Mouse (Mus musculus): ENCODE results near the gene Slc3a2. TPM values are rescaled to one million over a fixed set of nuclear protein-coding genes. Genes with fewer than 3 reads are reported as not detected.
A peak's percentile ranks its signal among the peaks of the same experiment; 100 is the strongest.
"Not testable (repeated sequence)": the region's sequence is repeated elsewhere in the genome, so short reads cannot be mapped to it uniquely, and the experiment has no call there.

The Slc3a2 gene
- polyA plus RNA-seq, 1 experiment from 2014 or later: 118 TPM

DNA sequence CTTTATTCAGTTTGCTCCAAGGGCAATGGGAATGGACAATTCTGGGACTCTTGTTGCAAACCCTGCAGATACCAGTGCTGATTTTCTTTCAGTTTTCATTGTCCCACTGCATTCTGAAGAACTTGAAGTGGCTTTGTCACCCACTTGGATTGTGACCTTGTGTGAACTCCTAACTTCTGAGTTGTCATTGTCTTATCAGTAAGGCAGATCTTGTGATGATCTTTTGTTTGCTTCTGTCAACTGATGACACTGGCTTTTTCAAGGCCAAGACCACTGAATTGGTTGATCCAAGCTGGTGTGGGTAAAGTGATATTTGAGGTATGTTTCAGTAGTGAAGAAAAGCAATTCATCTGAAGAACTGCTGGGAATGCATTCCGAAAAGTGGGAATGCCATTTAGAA is 22.2 kb upstream of the Slc3a2 start:
- Histone ChIP-seq H3K9me3 (replicated peaks) (no peaks in the 10 kb centered on the region), H3K4me2 (no peak overlapping the region), H3K36me3 (peaks cover 82% of the 10 kb centered on the region), H3K27me3 (no peaks in the 10 kb centered on the region), H3K4me3 (replicated peaks) (no peak overlapping the region), H3K27ac (no peak overlapping the region), H3K4me1 (replicated peaks) (peaks cover 25% of the 10 kb centered on the region), H3K9ac (no peak overlapping the region; the same call in 1 of the 2 replicates)
- ATAC-seq (ENCODE audit: low read depth): no peak
- DNase-seq: no peak
- WGBS (ENCODE audit: insufficient replicate concordance): 81% methylated on average over 1 of the region's 1 CpGs

DNA sequence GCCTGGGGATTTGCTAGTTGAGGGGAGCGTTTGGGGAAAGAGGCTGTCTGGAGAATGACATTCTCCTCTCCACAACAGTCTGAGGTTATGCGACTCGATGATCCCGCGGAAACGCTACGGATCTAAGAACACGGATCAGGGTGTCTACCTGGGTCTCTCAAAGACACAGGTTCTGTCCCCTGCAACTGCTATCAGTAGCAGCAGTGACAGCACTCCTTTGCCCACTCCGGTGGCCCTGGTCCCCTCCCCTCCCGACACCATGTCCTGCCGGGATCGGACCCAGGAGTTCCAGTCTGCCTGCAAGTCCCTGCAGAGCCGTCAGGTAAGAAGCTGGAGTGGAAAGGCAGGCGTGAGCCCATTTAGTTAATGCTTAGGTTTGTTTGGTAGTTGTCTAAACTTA is 19.0 kb upstream of the Slc3a2 start:
- Histone ChIP-seq H3K27me3 (no peaks in the 10 kb centered on the region), H3K36me3 (peaks cover 82% of the 10 kb centered on the region), H3K4me3 (replicated peaks) (peak overlapping the region; percentile 72), H3K9ac (peak overlapping the region; percentile 84), H3K4me2 (peak overlapping the region; percentile 84), H3K9me3 (replicated peaks) (no peaks in the 10 kb centered on the region), H3K4me1 (replicated peaks) (peaks cover 39% of the 10 kb centered on the region), H3K27ac (peak overlapping the region; percentile 89)
- WGBS (ENCODE audit: insufficient replicate concordance): 8% methylated on average over 14 of the region's 14 CpGs
- ATAC-seq (ENCODE audit: low read depth) (no peak), DNase-seq (no peak)

DNA sequence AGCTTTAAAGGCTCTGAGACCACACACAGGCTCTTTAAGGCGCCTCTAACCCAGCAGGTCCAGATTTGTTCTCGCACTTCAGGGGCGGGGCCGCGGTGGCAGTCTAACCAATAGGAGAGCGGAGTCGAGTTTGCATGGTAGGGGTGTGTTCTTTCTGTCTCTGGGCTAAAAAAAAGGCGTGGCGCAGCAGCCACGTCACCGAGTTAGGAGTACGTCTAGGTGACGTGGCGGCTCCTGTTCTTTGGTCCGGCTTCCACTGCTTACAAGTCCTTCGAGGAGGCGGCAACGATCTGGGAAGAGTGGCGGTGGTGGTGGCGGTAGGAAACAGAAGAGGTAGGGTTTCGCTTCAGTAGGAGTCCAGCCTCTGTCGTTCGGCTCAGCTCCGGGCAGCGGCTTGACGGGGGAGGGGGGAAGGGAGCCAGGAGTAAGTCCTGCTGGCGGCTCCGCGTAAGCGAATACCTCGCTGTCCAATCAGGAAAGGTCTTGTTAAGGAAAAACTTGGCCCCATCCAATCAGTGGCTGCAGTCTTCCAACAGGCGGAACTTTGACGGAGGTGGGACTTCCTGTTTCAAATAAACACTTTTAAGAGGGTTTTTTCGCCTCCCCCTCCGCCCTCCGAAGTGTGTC is 18.2 kb upstream of the Slc3a2 start, which contains the start of gene Stx5a:
Gene Stx5a (plus strand): TSS at position 171 of the 627 bp plus-strand sequence.
- WGBS (ENCODE audit: insufficient replicate concordance): under 1% methylated on average over 36 of the region's 36 CpGs
- peak; percentile 95 for DNase-seq
- H3K9ac ChIP-seq: peak within 1 kb of the TSS; percentile 84
- H3K27ac ChIP-seq: peak within 1 kb of the TSS; percentile 89
- H3K9me3 ChIP-seq (replicated peaks): no peaks in the 10 kb centered on the region
- peak within 1 kb of the TSS; percentile 84 for H3K4me2 ChIP-seq
- H3K27me3 ChIP-seq: no peaks in the 10 kb centered on the region
- peak; percentile 96 for ATAC-seq (ENCODE audit: low read depth)
- H3K4me1 ChIP-seq (replicated peaks): peaks cover 46% of the 10 kb centered on the region
- H3K36me3 ChIP-seq: peaks cover 77% of the 10 kb centered on the region
- peak within 1 kb of the TSS; percentile 72 for H3K4me3 ChIP-seq (replicated peaks)

DNA sequence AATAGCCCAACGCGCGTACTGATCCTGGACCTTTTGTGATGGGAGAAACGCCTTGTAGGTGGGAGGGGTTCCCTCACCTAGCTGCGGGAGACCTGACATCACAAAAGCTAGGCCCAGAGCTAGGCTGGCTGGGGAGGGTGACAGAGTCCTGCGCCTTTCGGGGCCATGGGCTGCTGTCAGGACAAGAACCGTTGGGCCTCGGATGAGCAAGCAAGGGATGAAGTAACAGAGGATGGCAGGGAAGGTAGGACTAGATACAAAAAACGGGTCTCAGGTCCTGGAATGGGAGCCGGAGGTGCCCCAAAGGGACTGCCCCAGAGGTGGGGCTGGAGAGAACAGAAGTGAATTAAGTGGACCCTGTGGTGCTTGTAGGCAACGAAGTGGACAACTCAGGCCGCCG is 17.4 kb upstream of the Slc3a2 start, which contains the start of gene 1700092M07Rik:
Gene 1700092M07Rik (plus strand): TSS at position 116 of the 400 bp plus-strand sequence.
- peak within 1 kb of the TSS; percentile 84 for H3K4me2 ChIP-seq
- DNase-seq (no peak), ATAC-seq (ENCODE audit: low read depth) (no peak)
- peaks cover 69% of the 10 kb centered on the region for H3K36me3 ChIP-seq
- no peaks in the 10 kb centered on the region for H3K27me3 ChIP-seq
- H3K9ac ChIP-seq: peak within 1 kb of the TSS; percentile 84
- peak within 1 kb of the TSS; percentile 72 for H3K4me3 ChIP-seq (replicated peaks)
- 74% methylated on average over 14 of the region's 14 CpGs for WGBS (ENCODE audit: insufficient replicate concordance)
- H3K4me1 ChIP-seq (replicated peaks): peaks cover 50% of the 10 kb centered on the region
- H3K27ac ChIP-seq: peak within 1 kb of the TSS; percentile 89
- H3K9me3 ChIP-seq (replicated peaks): no peaks in the 10 kb centered on the region

DNA sequence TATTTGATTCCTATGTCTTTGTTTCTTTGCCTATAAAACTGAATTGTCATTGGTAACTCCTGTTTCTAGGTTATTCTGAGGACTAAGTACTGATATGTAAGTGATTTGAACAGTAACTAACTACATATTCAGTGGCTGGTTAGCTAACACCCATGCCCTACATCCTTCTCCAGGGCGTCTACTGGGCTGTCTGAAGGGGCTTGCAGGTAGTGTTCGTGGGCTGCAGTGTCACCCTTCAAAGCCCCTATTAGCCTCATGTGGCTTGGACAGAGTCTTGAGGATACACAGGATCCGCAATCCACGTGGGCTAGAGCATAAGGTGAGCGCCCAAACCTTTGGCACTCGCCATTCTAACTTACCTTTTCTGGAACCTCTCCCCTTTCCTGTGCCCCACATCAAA is 16.5 kb upstream of the Slc3a2 start:
- peaks cover 57% of the 10 kb centered on the region for H3K4me1 ChIP-seq (replicated peaks)
- ATAC-seq (ENCODE audit: low read depth): no peak
- no peak overlapping the region for H3K4me3 ChIP-seq (replicated peaks)
- DNase-seq: no peak
- no peaks in the 10 kb centered on the region for H3K9me3 ChIP-seq (replicated peaks)
- H3K27ac ChIP-seq: no peak overlapping the region
- WGBS (ENCODE audit: insufficient replicate concordance): 80% methylated on average over 6 of the region's 6 CpGs
- no peaks in the 10 kb centered on the region for H3K27me3 ChIP-seq
- peaks cover 59% of the 10 kb centered on the region for H3K36me3 ChIP-seq
- no peak overlapping the region for H3K4me2 ChIP-seq
- H3K9ac ChIP-seq: no peak overlapping the region

DNA sequence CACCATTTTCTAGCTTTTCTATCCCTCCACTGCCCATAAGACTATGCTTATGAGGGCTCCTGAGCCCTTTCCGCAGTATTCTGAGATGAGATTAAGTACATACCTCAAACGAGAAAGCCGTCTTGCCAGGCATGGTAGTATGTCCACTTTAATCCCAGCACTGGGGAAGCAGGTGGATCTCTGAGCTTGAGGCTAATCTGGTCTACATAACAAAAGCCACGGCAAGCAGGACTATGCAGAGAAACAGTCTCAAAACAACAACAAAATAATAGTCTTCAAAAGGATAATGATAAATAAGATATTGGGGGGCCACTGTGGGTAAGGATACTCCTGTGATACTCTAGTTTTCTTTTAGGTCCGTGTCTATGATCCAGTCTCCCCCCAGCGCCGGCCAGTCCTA is 15.7 kb upstream of the Slc3a2 start:
- Histone ChIP-seq H3K9ac (no peak overlapping the region), H3K4me1 (replicated peaks) (peaks cover 60% of the 10 kb centered on the region), H3K27me3 (no peaks in the 10 kb centered on the region), H3K4me3 (replicated peaks) (no peak overlapping the region), H3K4me2 (no peak overlapping the region), H3K27ac (no peak overlapping the region), H3K36me3 (peaks cover 53% of the 10 kb centered on the region), H3K9me3 (replicated peaks) (no peaks in the 10 kb centered on the region)
- WGBS (ENCODE audit: insufficient replicate concordance): 82% methylated on average over 7 of the region's 7 CpGs
- ATAC-seq (ENCODE audit: low read depth) (no peak), DNase-seq (no peak)

DNA sequence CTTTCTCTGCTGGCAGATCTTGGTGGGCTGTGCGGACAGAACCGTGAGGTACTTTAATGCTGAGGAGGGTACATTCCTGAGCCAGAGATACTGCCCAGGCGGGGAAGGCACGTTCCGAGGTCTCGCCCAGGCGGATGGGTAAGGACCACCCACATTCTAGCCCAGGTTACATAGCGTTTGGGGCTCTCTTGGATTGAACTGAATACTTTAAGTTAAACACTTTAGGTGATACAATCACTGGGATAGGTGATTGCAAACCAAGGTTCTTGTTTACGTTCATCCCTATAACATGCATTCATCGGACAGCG is 12.9 kb upstream of the Slc3a2 start:
- peaks cover 3% of the 10 kb centered on the region; the same call in 1 of the 2 replicates for H3K27me3 ChIP-seq
- peak; percentile 47 for ATAC-seq (ENCODE audit: low read depth)
- H3K4me2 ChIP-seq: peak overlapping the region; percentile 92
- peak overlapping the region; percentile 93 for H3K4me3 ChIP-seq (replicated peaks)
- peaks cover 40% of the 10 kb centered on the region for H3K36me3 ChIP-seq
- H3K27ac ChIP-seq: peak overlapping the region; percentile 80
- DNase-seq: no peak
- H3K4me1 ChIP-seq (replicated peaks): peaks cover 43% of the 10 kb centered on the region
- peak overlapping the region; percentile 85 for H3K9ac ChIP-seq
- H3K9me3 ChIP-seq (replicated peaks): no peaks in the 10 kb centered on the region
- 1% methylated on average over 11 of the region's 11 CpGs for WGBS (ENCODE audit: insufficient replicate concordance)

DNA sequence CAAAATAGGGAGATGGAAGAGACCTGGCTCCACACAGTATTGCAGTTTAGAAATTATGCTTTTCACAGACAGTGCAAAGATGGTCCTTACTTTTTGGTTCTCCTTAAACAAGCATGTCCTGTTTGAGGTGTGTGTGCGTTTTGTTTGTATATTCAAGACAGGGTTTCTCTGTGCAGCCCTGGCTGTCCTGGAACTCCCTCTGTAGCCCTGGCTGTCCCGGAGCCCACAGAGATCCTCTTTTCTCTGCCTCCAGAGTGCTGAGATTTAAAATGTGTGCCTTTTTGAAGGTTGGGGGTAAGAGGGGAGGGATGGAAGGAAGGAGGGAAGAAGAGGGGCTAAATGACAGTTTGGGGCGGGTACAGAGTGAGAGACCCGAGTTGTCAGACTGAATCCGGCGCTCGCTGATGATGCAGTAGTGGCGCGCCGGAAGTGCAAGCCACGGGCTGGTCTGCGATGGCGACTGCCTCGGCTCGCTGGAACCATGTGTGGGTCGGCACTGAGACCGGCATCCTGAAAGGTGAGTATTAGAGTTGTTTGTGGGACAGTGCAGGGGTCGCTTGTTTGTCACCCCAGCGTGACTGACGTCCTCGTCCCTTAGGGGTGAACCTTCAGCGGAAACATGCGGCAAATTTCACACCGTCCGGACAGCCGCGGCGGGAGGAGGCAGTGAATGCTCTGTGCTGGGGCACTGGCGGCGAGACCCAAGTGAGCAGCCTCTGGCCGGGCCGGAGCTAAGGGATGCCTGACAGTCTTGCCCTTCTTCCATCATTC is 12.4 kb upstream of the Slc3a2 start, which contains the start of gene Wdr74:
Gene Wdr74 (plus strand): TSS at position 439 of the 771 bp plus-strand sequence.
- under 1% methylated on average over 32 of the region's 32 CpGs for WGBS (ENCODE audit: insufficient replicate concordance)
- ATAC-seq (ENCODE audit: low read depth): peak; percentile 88

DNA sequence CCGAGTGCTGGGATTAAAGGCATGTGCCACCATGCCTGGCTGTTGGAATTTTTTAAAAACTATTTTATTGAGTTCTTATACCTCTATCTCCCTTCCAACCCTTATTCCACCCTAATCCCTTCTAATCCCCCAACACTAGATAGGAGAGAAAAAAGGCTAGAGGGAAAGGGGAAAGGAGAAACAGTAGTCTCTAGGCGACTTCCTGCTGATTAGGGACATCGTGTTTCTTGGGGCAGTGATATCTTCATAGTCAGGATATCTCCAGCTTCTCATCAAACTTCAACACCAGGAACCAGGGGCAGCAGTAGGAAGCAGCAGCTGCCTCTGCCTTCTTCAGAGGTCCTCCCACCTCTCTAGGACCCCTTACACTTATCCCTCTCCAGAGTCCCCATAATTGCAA is 11.2 kb upstream of the Slc3a2 start:
- ATAC-seq (ENCODE audit: low read depth): no peak
- peaks cover 3% of the 10 kb centered on the region; the same call in 1 of the 2 replicates for H3K27me3 ChIP-seq
- no peak overlapping the region for H3K4me2 ChIP-seq
- WGBS (ENCODE audit: insufficient replicate concordance): 33% methylated on average over 3 of the region's 3 CpGs
- no peak overlapping the region; the same call in 1 of the 2 replicates for H3K9ac ChIP-seq
- no peak for DNase-seq
- no peak overlapping the region for H3K4me3 ChIP-seq (replicated peaks)
- peaks cover 27% of the 10 kb centered on the region for H3K4me1 ChIP-seq (replicated peaks)
- no peak overlapping the region for H3K27ac ChIP-seq
- H3K36me3 ChIP-seq: peaks cover 24% of the 10 kb centered on the region
- H3K9me3 ChIP-seq (replicated peaks): no peaks in the 10 kb centered on the region

More for the DNA sequence above, 12.4 kb upstream of the Slc3a2 start, which contains the start of gene Wdr74:
- peak within 1 kb of the TSS; percentile 85 for H3K9ac ChIP-seq
- H3K27me3 ChIP-seq: peaks cover 3% of the 10 kb centered on the region; the same call in 1 of the 2 replicates
- peaks cover 37% of the 10 kb centered on the region for H3K4me1 ChIP-seq (replicated peaks)
- H3K4me3 ChIP-seq (replicated peaks): peak within 1 kb of the TSS; percentile 93
- H3K9me3 ChIP-seq (replicated peaks): no peaks in the 10 kb centered on the region
- peak within 1 kb of the TSS; percentile 80 for H3K27ac ChIP-seq
- peak within 1 kb of the TSS; percentile 92 for H3K4me2 ChIP-seq
- peaks cover 36% of the 10 kb centered on the region for H3K36me3 ChIP-seq
- DNase-seq: peak; percentile 80

DNA sequence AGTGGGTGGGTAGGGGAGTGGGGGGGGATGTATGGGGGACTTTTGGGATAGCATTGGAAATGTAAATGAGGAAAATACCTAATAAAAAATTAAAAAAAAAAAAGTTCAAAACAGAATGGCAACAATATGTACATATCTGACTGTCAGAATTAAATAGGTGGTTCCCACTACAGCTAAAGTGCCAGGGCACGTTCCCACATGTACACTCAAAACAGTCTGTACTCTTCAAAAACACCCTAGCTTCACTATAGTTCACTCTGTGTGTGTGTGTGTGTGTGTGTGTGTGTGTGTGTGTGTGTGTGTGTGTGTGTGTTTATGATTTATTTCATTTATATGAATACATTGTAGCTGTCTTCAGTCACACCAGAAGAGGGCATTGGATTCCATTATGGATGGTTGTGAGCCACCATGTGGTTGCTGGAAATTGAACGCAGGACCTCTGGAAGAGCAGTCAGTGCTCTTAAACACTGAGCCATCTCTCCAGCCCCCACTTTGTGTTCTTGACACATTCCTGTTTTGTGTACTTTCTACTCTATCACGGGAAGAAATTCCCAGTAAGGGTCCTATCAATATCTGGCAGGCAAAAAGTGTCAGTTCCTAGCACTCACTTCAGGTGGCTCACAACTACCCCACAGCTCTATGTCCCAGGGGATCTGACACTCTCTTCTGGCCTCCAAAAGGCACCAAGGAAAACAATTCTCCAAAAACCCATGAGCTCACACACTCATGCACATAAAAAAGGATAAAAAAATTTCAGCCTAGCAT is 5.3 kb upstream of the Slc3a2 start:
- Histone ChIP-seq H3K27ac (0 out of 2 replicates have a peak overlapping the region, but pooled peaks have one; percentile 18), H3K4me1 (replicated peaks) (peaks cover 27% of the 10 kb centered on the region), H3K36me3 (peaks cover 32% of the 10 kb centered on the region)
- H3K27me3 ChIP-seq; H3K9me3 ChIP-seq (replicated peaks); DNase-seq; H3K4me2 ChIP-seq; ATAC-seq (ENCODE audit: low read depth); H3K9ac ChIP-seq; H3K4me3 ChIP-seq (replicated peaks): not testable (repeated sequence)
- 46% methylated on average over 3 of the region's 3 CpGs for WGBS (ENCODE audit: insufficient replicate concordance)
